Mouse (Mus musculus) adrenal gland, adult 8-10 months (tissue): ENCODE results near the gene Nelfcd. TPM values are rescaled to one million over a fixed set of nuclear protein-coding genes. Genes with fewer than 3 reads are reported as not detected.

Experiments used
- total RNA-seq, 4 experiments: library from RNA; stranded (reverse); gene quantifications; 2 replicates each; pipeline ENCODE4 v1.2.4; 2022

The Nelfcd gene
- total RNA-seq, 4 experiments from 2014 or later, result 63.0 to 72.5 (median 65.3) TPM

Other genes with a start within 250 kb of the Nelfcd start
- 1,000 to 10,000 TPM; 2,052 to 2,625 (median 2,313) TPM for gene Gnas, start 131.5 kb upstream of the Nelfcd start, total RNA-seq
- gene Gm20721, start 69.1 kb upstream of the Nelfcd start, total RNA-seq, result 1 to 10 TPM; 1.6 to 2.7 (median 2.3) TPM
- 100 to 1,000 TPM; 162 to 226 (median 178) TPM for gene Ctsz, start 23.2 kb downstream of the Nelfcd start, total RNA-seq
- gene Tubb1, start 34.9 kb downstream of the Nelfcd start, total RNA-seq, result 1 to 10 TPM in 1 of 4 experiments, under 1 TPM in 3; 0.28 to 1.1 (median 0.76) TPM
- gene Atp5e, start 48.3 kb downstream of the Nelfcd start, total RNA-seq, result 100 to 1,000 TPM; 372 to 569 (median 481) TPM
- 100 to 1,000 TPM in 2 of 4 experiments, 10 to 100 TPM in 2; 86.1 to 126 (median 107) TPM for gene Prelid3b, start 57.3 kb downstream of the Nelfcd start, total RNA-seq
- gene Zfp831, start 227.7 kb downstream of the Nelfcd start, total RNA-seq, result under 1 TPM; 0.07 to 0.27 (median 0.14) TPM